In genomic region chr3:90083034-90083433, GRCm38 (mm10) we compare ENCODE assay signal across 8 mouse cellular contexts. TPM values are rescaled to one million over a fixed set of nuclear protein-coding genes. Genes with fewer than 3 reads are reported as not detected.
DNase-seq lines count a peak whose midpoint lies in the region; ATAC-seq and TF ChIP-seq lines count a peak whose summit lies in the region.

No protein-coding gene starts in this region.

- no peak overlapping the region for H3K9ac ChIP-seq in hindbrain, embryonic 15.5 days

- no peaks in the 10 kb centered on the region for H3K27me3 ChIP-seq in spleen, adult 2 months (ENCODE audit: control insufficient read depth, insufficient read depth, low read length)
- H3K27me3 ChIP-seq in hindbrain, embryonic 15.5 days: no peaks in the 10 kb centered on the region

- H3K36me3 ChIP-seq in spleen, adult 2 months (ENCODE audit: control insufficient read depth, insufficient read depth, low read length): peaks cover 12% of the 10 kb centered on the region
- peaks cover 11% of the 10 kb centered on the region for H3K36me3 ChIP-seq in hindbrain, embryonic 15.5 days

- peak; percentile 34 to 38 for DNase-seq in cerebellum, adult 18-20 months
- no peak for DNase-seq in cerebellum, postnatal 4 days (ENCODE audit: low spot score in 2 of 2)
- DNase-seq in spleen, adult 2 months (ENCODE audit: low read depth in 1 of 2, low spot score in 2 of 2): no peak
- no peak for DNase-seq in spleen, postnatal 14 days (ENCODE audit: low spot score in 2 of 2)
- peak; percentile 29 for DNase-seq in lung, postnatal 14 days
- no peak for DNase-seq in embryo, embryonic 10.5 days (ENCODE audit: low spot score)

- no peak for TF ChIP-seq CTCF in spleen, adult 2 months (IDR thresholded peaks at IDR 0.05; ENCODE audit: extremely low read depth, insufficient read depth, insufficient read length, insufficient replicate concordance)

- peak overlapping the region; percentile 61 for H3K27ac ChIP-seq in spleen, adult 2 months (ENCODE audit: insufficient read depth, low read length)
- H3K27ac ChIP-seq in hindbrain, embryonic 15.5 days (replicated peaks): peak overlapping the region; percentile 54; the same call in 1 of the 2 replicates

- 0 out of 2 replicates have a peak overlapping the region, but pooled peaks have one; percentile 0 for H3K4me3 ChIP-seq in spleen, adult 2 months (ENCODE audit: extremely low read depth, insufficient read depth, insufficient read length)
- no peak overlapping the region for H3K4me3 ChIP-seq in hindbrain, embryonic 15.5 days

- peaks cover 23% of the 10 kb centered on the region; the same call in 1 of the 2 replicates for H3K4me1 ChIP-seq in spleen, adult 2 months (ENCODE audit: control insufficient read depth, insufficient read depth, insufficient read length)
- H3K4me1 ChIP-seq in hindbrain, embryonic 15.5 days (replicated peaks): peaks cover 54% of the 10 kb centered on the region

- 20% methylated on average over 5 of the region's 5 CpGs for WGBS in spleen, adult 2 months
- WGBS in hindbrain, embryonic 15.5 days: 54% methylated on average over 5 of the region's 5 CpGs

- no peak for TF ChIP-seq POLR2A in spleen, adult 2 months (IDR thresholded peaks at IDR 0.05; ENCODE audit: low read depth, low read length)

- no peak for ATAC-seq in hindbrain, embryonic 15.5 days (ENCODE audit: low FRiP score, low read depth)
- ATAC-seq in monocyte, adult 5-6 weeks (replicated peaks; ENCODE audit: insufficient number of reproducible peaks, low FRiP score, low TSS enrichment, poor library complexity, severe bottlenecking): no peak

- no peaks in the 10 kb centered on the region for H3K9me3 ChIP-seq in hindbrain, embryonic 15.5 days

- H3K4me2 ChIP-seq in hindbrain, embryonic 15.5 days: peak overlapping the region; percentile 0; the same call in 1 of the 2 replicates

RNA-seq across cellular contexts. Expression of gene Tpm3, which starts 10.6 kb away (rescaled TPM):
- 127 and 141 TPM in 2 replicates for polyA plus RNA-seq in spleen, adult 2 months (2012; rRNA removed)
- 342 and 354 TPM in 2 replicates for polyA plus RNA-seq in hindbrain, embryonic 15.5 days (2015; fragmentation: Nextera tagmentation; extraction: Ambion mirVana)
- total RNA-seq in monocyte, adult 5-6 weeks (2017): 927 to 1,272 TPM (median 1,055 TPM) in 3 replicates

RNA-seq across cellular contexts. Expression of gene Nup210l, which starts 20.9 kb away (rescaled TPM):
- polyA plus RNA-seq in spleen, adult 2 months (2012; rRNA removed): 0.53 and 0.56 TPM in 2 replicates
- polyA plus RNA-seq in hindbrain, embryonic 15.5 days (2015; fragmentation: Nextera tagmentation; extraction: Ambion mirVana): 0.25 and 0.46 TPM in 2 replicates
- total RNA-seq in monocyte, adult 5-6 weeks (2017): 0.19 to 0.49 TPM (median 0.32 TPM) in 3 replicates

RNA-seq across cellular contexts. Expression of gene Ubap2l, which starts 30.6 kb away (rescaled TPM):
- polyA plus RNA-seq in spleen, adult 2 months (2012; rRNA removed): 81.5 and 85.5 TPM in 2 replicates
- polyA plus RNA-seq in hindbrain, embryonic 15.5 days (2015; fragmentation: Nextera tagmentation; extraction: Ambion mirVana): 121 and 130 TPM in 2 replicates
- 84.5 to 177 TPM (median 158 TPM) in 3 replicates for total RNA-seq in monocyte, adult 5-6 weeks (2017)

RNA-seq across cellular contexts. Expression of gene 4933434E20Rik, which starts 31.6 kb away (rescaled TPM):
- polyA plus RNA-seq in spleen, adult 2 months (2012; rRNA removed): 24.0 and 24.5 TPM in 2 replicates
- 205 and 208 TPM in 2 replicates for polyA plus RNA-seq in hindbrain, embryonic 15.5 days (2015; fragmentation: Nextera tagmentation; extraction: Ambion mirVana)
- total RNA-seq in monocyte, adult 5-6 weeks (2017): 71.0 to 80.3 TPM (median 79.6 TPM) in 3 replicates

Comparison
In these comparisons a context has a peak if more than half of its experiments do, and no peak if none do; other contexts are left out.
1. DNase-seq: peak in cerebellum, adult 18-20 months (2 of 2) and lung, postnatal 14 days (single experiment); none in cerebellum, postnatal 4 days (0 of 2), spleen, adult 2 months (0 of 2), spleen, postnatal 14 days (0 of 2) and embryo, embryonic 10.5 days (single experiment).